Mouse (Mus musculus) heart, postnatal 4 days (tissue): ENCODE results near the gene Mapk6. TPM values are rescaled to one million over a fixed set of nuclear protein-coding genes. Genes with fewer than 3 reads are reported as not detected.
A peak's percentile ranks its signal among the peaks of the same experiment; 100 is the strongest.
"Not testable (repeated sequence)": the region's sequence is repeated elsewhere in the genome, so short reads cannot be mapped to it uniquely, and the experiment has no call there.

Source experiments
- DNase-seq: peaks from one replicate; pipeline ENCODE4 v3.0.0; 2021
- total RNA-seq, 2 experiments: library from RNA; stranded (reverse); gene quantifications; 2 replicates each; pipeline ENCODE4 v1.2.3; 2021

The Mapk6 gene
- total RNA-seq: 10 to 100 TPM; 59.7 to 60.7 TPM

GRCm38 (mm10) chr9:75409852-75410378 is at the start of gene Mapk6:
Gene Mapk6, minus strand, starts transcription at chr9:75410005.
- DNase-seq: peak; percentile 99

- no peak for DNase-seq
Measured at GRCm38 (mm10) chr9:75455684-75456083, 45.9 kb upstream of the Mapk6 start.

DNA sequence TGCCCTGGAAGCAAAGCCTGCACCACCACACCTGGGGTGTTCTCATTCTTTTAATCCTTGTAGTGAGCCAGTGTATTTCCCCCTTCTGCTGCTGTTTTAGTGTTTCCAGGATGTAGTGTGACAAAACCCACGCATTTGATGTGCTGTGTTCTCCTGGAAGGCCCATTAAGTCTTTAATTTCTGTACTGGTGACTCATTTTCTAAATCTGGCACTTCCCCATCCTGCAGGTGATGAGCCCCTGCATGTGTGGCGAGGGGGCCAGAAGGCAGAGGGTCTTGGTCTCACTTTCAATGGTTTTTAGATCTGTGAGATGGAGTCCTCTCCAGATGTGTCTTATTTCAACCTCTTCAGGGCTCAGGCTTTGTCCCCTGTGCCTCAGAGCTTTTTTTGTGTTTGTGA is 44.2 kb upstream of the Mapk6 start:
- DNase-seq: no peak

- DNase-seq: no peak
Measured at GRCm38 (mm10) chr9:75448021-75448420, 38.2 kb upstream of the Mapk6 start.

GRCm38 (mm10) chr9:75446574-75446973 is 36.8 kb upstream of the Mapk6 start:
- not testable (repeated sequence) for DNase-seq

DNA sequence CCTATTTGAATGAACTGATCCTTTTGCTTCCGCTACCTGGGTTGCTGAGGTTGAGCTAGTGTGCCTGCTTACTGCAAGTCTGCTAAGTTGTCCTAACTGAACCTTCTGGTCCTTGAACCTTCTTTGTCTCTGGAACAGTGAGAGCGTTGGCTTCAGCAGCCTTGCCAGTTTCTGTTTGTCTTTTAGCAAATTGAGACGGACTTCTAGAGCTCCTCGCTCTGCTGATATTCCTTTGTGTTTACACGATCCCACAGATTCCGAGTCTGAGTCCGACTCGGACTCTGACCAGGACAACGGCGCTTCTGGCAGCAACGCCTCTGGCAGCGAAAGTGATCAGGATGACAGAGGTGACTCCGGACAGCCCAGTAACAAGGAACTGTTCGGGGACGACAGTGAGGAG is 35.2 kb upstream of the Mapk6 start:
- no peak for DNase-seq

GRCm38 (mm10) chr9:75441691-75442131 is 31.9 kb upstream of the Mapk6 start:
- DNase-seq: no peak

DNA sequence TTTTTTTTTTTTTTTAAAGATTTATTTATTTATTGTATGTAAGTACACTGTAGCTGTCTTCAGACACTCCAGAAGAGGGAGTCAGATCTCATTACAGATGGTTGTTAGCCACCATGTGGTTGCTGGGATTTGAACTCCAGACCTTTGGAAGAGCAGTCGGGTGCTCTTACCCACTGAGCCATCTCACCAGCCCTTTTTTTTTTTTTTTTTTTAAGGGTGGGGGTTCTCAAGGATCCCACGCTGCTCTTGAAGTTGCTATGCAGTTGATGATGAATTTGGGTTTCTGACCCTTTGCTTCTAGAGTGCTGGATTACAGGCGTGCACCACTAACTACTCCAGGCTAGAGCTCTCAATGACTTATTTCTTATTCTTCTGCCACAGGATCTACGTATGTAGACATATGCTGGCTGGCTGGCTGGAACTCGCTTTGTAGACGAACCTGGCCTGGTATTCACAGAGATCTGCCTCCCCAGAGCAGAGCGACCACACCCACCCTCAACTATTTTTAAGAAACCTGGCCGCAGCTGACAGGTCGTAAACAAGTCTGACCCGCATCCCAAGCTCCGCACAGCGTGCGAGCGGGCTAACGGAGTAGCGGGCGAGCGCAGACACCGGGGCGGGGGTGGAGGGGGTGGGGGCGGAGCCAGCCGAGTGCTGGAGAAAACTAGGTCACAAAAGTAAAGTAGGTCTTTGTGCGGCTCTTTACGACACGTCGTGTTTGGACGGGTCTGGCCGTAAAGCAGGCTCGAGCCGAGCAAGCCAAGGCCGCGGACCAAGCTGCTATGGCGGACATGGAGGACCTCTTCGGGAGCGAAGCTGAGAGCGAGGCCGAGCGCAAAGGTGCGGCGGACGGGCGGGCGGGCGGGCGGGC is 31.2 kb upstream of the Mapk6 start, which contains the start of gene Leo1:
Gene Leo1, plus strand, starts transcription at position 729 of the 871 bp plus-strand sequence.
- peak; percentile 87 for DNase-seq

DNA sequence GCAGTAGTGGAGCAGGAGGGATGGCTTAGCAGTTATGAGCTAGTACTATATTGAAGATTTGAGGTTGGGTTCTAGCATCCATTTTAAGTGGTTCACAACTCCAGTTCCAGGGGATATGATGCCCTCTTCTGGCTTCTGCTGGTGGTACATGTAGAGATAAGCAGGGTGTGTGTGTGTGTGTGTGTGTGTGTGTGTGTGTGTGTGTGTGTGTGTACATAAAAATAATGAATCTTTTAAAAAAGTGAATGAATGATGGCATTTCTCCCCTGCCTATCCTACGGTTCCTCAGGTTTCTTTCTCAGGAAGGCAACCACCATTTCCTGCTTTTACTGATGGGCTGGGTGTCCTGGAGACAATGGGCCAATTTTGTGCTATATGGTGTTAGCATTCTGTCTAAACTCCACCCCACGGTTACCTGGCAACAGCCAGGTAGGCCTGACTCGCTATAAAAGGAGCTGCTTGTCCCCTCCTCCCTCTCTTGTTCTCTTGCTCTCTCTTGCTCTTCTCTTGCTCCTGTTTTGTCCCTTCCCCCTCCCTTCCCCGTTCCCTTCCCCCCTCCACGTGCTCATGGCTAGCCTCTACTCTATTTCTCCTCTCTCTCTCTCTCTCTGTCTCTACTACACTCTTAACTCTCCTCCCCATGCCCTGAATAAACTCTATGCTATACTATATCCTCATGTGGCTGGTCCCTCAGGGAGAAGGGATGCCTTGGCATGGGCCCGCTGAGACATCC is 28.0 kb upstream of the Mapk6 start:
- DNase-seq: peak; percentile 33

DNA sequence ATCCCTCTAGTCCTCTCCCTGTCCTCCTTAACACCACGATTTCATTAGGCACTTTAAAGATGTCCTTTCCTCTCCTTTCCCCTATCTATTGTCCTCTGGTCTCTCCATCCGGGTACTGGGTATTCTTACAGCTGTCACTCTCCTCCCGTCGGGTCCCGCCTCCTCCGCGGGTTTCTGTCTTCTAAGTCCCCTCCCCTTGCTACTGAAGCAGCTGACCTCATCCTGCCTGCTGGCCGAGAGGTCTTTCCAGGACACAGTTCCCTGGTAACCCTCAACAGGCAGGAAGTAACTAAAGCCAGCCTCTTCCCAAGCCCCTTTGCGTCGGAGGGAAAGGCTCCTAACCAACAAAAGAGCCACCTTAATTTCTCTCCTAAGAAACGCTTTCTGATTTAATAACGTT is 26.1 kb upstream of the Mapk6 start:
- DNase-seq: peak; percentile 86

DNA sequence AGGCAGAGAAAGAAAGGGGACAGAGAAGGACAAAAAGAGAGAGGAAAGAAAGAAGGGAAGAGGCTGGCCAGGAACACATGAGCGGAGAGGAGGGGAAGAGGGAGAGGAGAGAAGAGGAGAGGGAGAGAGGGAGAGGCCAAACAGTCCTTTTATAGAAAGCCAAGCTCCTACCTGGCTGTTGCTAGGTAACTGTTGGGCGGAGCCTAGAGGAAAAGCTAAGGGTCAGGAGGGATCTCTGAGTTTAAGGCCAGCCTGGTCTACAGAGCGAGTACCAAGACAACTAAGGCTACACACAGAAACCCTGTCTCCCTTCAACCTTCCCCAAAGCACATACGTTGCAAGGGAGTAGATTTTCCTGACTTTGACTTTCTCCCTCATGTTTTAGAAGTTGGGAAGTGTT is 25.5 kb upstream of the Mapk6 start:
- DNase-seq: no peak

DNA sequence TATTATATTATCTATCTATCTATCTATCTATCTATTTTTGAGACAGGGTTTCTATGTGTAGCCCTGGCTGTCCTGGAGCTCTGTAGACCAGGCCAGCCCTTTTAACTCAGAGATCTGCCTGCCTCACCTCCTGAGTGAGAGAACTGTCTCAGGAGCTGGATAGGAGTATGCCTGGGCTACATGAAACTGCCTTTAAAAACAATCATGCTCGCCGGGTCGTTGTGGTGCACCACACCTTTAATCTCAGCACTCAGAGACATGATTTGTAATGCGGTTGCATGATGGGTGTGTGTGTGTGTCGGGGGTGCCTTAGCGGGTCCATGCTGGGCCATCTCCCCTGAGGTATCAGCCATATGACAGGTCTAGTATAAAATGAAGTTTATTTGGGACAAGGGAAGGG is 25.1 kb upstream of the Mapk6 start:
- DNase-seq: no peak

GRCm38 (mm10) chr9:75434172-75434793 is 24.5 kb upstream of the Mapk6 start:
- peak; percentile 66 for DNase-seq

GRCm38 (mm10) chr9:75432694-75433093 is 22.9 kb upstream of the Mapk6 start:
- no peak for DNase-seq

GRCm38 (mm10) chr9:75430822-75431621 is 21.2 kb upstream of the Mapk6 start:
- peak; percentile 71 for DNase-seq

DNA sequence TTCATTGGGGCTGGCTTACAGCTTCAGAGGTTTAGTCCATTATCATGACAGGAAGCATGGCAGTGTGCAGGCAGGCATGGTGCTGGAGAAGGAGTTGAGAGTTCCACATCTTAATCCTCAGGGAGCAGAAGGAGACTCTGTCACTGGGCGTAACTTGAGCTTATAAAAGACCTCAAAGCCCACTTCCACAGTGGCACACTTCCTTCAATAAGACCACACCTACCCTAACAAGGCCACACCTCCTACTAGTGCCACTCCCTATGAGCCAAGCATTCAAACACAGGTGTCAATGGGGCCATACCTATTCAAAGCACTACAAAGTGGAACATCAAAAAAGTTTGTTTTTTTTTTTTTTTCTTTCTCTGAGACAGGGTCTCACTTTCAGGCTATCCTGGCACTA is 19.9 kb upstream of the Mapk6 start:
- DNase-seq: no peak

DNA sequence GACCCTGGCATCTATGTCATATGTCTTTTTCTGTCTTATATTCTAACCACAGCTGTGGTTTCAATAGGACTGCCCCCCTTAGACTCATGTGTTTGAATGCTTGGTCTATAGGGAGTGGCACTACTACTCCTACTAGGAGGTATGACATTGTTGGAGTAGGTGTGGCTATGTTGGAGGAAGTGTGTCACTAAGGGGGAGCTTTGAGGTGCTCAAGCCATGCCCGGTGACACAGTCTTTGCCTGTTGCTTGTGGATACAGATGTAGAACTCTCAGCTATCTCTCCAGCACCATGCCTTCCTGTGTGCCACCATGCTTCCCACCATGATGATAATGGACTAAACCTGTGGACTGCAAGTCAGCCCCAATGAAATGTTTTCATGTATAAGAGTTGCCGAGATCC is 19.2 kb upstream of the Mapk6 start:
- no peak for DNase-seq

GRCm38 (mm10) chr9:75428274-75428600 is 18.4 kb upstream of the Mapk6 start:
- no peak for DNase-seq

GRCm38 (mm10) chr9:75427366-75428273 is 17.8 kb upstream of the Mapk6 start:
- peak; percentile 35 for DNase-seq

DNA sequence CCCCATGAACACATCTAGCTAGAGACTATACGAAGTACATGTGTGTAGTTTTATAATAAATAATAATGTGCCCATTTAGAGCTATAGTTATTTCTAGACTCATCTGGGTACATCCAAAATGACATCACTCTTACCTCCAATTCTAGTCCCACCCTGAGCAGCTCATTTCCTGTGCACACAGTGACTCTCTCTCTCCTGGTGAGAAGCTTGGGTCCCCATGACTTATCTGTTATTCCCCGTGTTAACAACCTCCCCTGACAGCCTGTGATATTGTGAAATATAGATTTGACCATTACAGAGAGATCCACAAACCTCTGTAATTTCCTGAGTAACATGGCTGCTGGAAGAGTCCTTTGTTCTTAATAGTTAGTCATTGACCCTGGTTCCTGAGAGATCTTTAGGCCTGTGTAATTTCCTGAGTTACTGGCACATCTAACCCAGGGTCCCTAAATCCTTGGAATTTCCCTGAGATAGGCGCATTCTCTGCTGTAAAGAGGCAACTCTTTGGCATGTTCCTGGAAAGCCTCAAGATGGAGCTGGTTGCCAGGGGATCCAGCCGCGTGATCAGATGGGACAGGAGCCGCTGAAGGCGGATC is 16.1 kb upstream of the Mapk6 start:
- DNase-seq: no peak
